Mouse (Mus musculus) G1E (cell line): Measurements from ENCODE around the gene Melk. TPM values are rescaled to one million over a fixed set of nuclear protein-coding genes. Genes with fewer than 3 reads are reported as not detected.

ENCODE experiments used
- ATAC-seq: 2 replicates; pipeline ENCODE4 v1.8.0; 2016; ENCODE audit warnings: mild to moderate bottlenecking; ENCODE audit not compliant: insufficient number of reproducible peaks, poor library complexity, low FRiP score, severe bottlenecking; ENCODE audit errors: extremely low read depth
- DNase-seq: peaks from one replicate; pipeline ENCODE4 v3.0.0; 2012; ENCODE audit warnings: low spot score
- H3K27me3 ChIP-seq: 2 replicates; pipeline ENCODE4 v1.6.1; 2012; ENCODE audit warnings: mild to moderate bottlenecking, low read length, inconsistent platforms; ENCODE audit not compliant: insufficient read depth
- H3K36me3 ChIP-seq: replicated peaks from 2 replicates; pipeline ENCODE3; 2012; ENCODE audit warnings: mild to moderate bottlenecking, inconsistent platforms
- H3K4me1 ChIP-seq: 2 replicates; pipeline ENCODE4 v1.6.1; 2012; ENCODE audit warnings: low read depth, low read length, inconsistent platforms, mixed read lengths; ENCODE audit not compliant: insufficient read depth
- H3K4me3 ChIP-seq: 2 replicates; pipeline ENCODE4 v1.5.1; 2012; ENCODE audit warnings: low read depth, mild to moderate bottlenecking, inconsistent platforms, low read length, moderate library complexity, mixed read lengths
- H3K9me3 ChIP-seq: replicated peaks from 2 replicates; pipeline ENCODE4 v1.6.1; 2012; ENCODE audit warnings: inconsistent platforms
- CTCF ChIP-seq: IDR thresholded peaks from 2 replicates; pipeline ENCODE4 v1.5.1; 2012; ENCODE audit warnings: low read depth, low read length, inconsistent platforms, mixed read lengths
- GATA1 ChIP-seq: IDR thresholded peaks from 2 replicates; pipeline ENCODE4 v1.6.1; 2012; ENCODE audit warnings: borderline replicate concordance, low read length, inconsistent platforms, mixed read lengths
- GATA2 ChIP-seq: IDR thresholded peaks from 2 replicates; pipeline ENCODE4 v1.6.1; 2012; ENCODE audit warnings: low read depth, low read length, inconsistent platforms, borderline replicate concordance
- POLR2AphosphoS5 ChIP-seq: IDR thresholded peaks from 2 replicates; pipeline ENCODE4 v1.6.1; 2012; ENCODE audit warnings: low read depth, low read length, inconsistent platforms; ENCODE audit not compliant: insufficient replicate concordance
- TAL1 ChIP-seq: conservative IDR thresholded peaks from 2 replicates; pipeline ENCODE4 v1.6.1; 2012; ENCODE audit warnings: low read depth, low read length, inconsistent platforms, mixed read lengths
- polyA plus RNA-seq: library from polyadenylated mRNA; stranded (reverse); fragments of >175 nt; gene quantifications from 2 replicates; pipeline ENCODE4 v1.2.3, GENCODE M21; 2012
- total RNA-seq, 2 experiments: library from RNA; stranded (forward) in 1 of 2; stranded (reverse) in 1 of 2; fragments of 200-1000 nt in 1 of 2; fragments of >200 nt in 1 of 2; fragmentation: Nextera tagmentation in 1 of 2; gene quantifications; 2 replicates each; pipeline ENCODE4 v1.2.3; 2014 to 2017

Melk gene
- total and polyA plus RNA-seq, 3 experiments: 1.5 to 28.8 (median 25.9) TPM

DNA sequence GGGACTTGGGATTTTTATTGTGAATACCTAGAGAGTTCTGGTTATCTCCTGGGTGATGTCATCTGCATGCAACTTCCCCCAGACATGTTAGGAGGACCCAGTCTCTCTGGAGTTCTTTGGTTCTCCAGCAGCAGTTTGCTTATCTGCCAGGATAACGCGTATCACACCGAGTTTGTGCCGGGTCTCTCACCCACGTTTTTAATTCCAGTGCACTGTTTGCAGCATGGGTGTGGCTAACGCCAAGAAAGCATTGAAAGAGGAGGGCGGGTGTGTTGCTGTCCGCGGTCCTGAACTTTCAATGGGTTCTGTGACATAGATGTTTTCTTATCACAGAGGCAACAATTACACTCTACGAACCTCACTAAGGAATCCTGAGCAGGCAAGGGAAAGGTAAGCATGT, 40.4 kb upstream of the Melk start:
- H3K27me3 ChIP-seq: no peaks in the 10 kb centered on the region
- H3K4me1 ChIP-seq: no peaks in the 10 kb centered on the region
- TF ChIP-seq TAL1 (no peak), POLR2AphosphoS5 (no peak), GATA2 (no peak), GATA1 (no peak), CTCF (no peak)
- no peak overlapping the region for H3K4me3 ChIP-seq
- DNase-seq (peak; percentile 46), ATAC-seq (no peak)
- no peaks in the 10 kb centered on the region for H3K36me3 ChIP-seq
- H3K9me3 ChIP-seq: no peaks in the 10 kb centered on the region

DNA sequence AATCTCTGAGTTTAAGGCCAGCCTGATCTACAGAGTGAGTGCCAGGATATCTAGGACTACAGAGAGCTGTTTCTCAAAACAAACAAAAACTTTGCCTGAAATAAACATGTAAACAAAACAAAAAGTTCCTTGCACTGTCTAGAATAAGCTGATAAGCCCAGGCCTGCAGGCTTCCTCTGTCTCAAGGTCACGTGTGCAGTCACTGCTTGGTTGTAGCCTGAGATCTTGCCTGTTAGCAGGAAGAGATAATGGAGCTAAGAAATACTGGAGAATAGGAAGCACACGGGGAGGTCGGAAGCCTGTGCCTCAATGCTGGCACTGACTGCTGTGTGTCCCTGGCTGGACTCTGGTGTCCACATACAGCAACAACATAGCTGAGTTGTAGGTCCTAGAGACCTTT, 35.2 kb upstream of the Melk start:
- Histone ChIP-seq H3K27me3 (peaks cover 3% of the 10 kb centered on the region; the same call in 1 of the 2 replicates), H3K4me1 (no peaks in the 10 kb centered on the region), H3K9me3 (no peaks in the 10 kb centered on the region), H3K36me3 (no peaks in the 10 kb centered on the region), H3K4me3 (no peak overlapping the region)
- no peak for ATAC-seq
- DNase-seq: no peak
- no peak for TF ChIP-seq CTCF
- TF ChIP-seq TAL1: no peak
- no peak for TF ChIP-seq POLR2AphosphoS5
- no peak for TF ChIP-seq GATA1
- no peak for TF ChIP-seq GATA2

DNA sequence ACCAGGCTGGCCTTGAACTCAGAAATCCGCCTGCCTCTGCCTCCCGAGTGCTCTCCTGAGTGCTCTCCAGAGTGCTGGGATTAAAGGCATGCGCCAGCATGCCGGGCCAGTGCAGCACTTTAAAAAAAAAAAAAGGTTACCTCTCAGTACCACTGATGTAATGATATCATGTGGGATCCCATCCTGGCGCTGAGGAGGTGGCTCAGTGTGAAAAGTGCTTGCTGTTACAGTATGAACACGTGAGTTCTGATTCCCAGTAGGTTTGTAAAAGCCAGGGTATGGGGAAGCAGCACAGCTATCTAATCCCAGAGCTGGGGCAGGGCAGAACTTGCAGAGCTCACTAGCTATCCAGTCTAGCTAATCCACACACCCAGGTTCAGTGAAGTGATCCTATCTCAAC, 33.2 kb upstream of the Melk start:
- DNase-seq (no peak), ATAC-seq (no peak)
- Histone ChIP-seq H3K4me1 (no peaks in the 10 kb centered on the region), H3K27me3 (peaks cover 3% of the 10 kb centered on the region; the same call in 1 of the 2 replicates), H3K9me3 (no peaks in the 10 kb centered on the region), H3K36me3 (no peaks in the 10 kb centered on the region), H3K4me3 (no peak overlapping the region)
- TF ChIP-seq TAL1 (no peak), CTCF (no peak), POLR2AphosphoS5 (no peak)

DNA sequence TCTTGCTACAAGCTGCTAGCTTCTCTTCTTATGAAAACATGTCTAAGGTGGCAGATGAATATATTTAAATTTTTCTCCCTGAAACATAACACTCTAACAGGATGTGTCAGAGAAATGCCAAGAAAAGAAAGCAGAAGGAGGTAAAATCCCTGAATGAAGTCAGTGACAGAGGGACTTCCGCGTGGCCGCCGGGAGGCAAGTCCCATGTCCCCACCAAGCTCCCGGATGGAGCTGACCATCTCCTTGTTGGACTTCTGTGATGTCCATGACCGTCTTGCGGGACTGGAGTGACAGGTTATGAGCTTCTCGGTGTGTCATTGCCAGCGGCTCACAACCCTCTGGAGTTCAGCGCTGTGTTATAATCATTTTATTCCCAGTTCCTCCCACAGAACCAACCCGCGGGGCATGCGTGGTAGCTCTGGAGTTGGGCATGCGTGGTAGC, 31.3 kb upstream of the Melk start:
- DNase-seq (no peak), ATAC-seq (no peak)
- no peaks in the 10 kb centered on the region for H3K4me1 ChIP-seq
- H3K9me3 ChIP-seq: no peaks in the 10 kb centered on the region
- H3K27me3 ChIP-seq: peaks cover 3% of the 10 kb centered on the region; the same call in 1 of the 2 replicates
- TF ChIP-seq TAL1 (no peak), GATA2 (no peak), GATA1 (no peak), POLR2AphosphoS5 (no peak), CTCF (no peak)
- H3K4me3 ChIP-seq: no peak overlapping the region
- H3K36me3 ChIP-seq: no peaks in the 10 kb centered on the region

DNA sequence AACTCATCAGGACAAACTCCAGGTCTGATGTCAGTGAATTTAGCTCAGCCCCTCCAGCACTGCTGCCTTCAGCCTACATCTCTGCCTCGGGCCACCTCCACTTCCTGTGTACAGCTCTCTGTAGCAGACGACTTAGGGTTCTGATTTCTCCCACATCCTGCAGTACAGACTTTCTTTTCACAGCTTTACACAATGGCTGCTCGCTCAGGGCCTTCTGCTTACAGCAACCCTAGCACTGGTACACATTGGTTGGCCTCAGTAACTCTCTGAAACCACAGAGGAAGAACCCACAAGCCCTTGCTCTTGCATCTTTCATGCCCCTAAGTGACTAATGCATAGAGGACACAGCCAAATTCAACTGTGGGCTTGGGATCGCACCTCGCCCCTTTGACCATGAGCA, 29.5 kb upstream of the Melk start:
- H3K4me1 ChIP-seq: no peaks in the 10 kb centered on the region
- H3K4me3 ChIP-seq: no peak overlapping the region
- H3K9me3 ChIP-seq: no peaks in the 10 kb centered on the region
- ATAC-seq (no peak), DNase-seq (no peak)
- TF ChIP-seq GATA1: no peak
- no peak for TF ChIP-seq TAL1
- no peak for TF ChIP-seq GATA2
- no peaks in the 10 kb centered on the region for H3K27me3 ChIP-seq
- no peaks in the 10 kb centered on the region for H3K36me3 ChIP-seq

DNA sequence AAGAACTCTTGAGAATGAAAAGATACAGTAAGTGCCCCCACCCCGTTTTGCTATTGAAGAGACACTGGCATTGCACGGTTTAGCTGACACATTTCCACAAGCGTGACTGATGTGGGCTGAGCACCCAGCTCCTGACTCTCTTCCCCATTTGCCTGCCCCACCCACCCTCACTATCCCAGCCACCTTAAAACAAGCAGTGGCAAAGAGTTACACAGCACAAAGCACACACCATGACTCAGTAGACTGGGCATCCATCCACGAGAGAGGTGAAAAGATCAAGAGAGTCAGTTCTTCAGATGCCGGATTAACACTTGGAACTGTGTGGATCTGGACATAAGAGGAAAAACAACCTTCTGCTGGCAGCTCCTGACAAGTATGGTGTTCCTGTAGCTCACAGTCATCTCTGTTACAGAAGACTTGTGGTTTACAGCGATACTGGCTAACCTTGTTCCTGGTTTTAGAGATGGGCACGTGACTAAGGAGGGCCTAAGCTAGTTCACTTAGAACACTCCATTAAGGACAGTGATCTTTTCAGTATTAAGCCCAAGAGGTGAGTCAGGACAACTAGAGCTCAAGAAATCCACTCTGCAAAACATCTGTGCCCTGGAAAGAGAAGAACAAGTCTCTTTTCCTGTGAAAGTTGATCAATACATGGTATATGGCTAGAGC, 18.9 kb upstream of the Melk start:
- no peak for DNase-seq
- H3K9me3 ChIP-seq: no peaks in the 10 kb centered on the region
- H3K4me3 ChIP-seq: no peak overlapping the region
- TF ChIP-seq POLR2AphosphoS5 (no peak), CTCF (no peak), TAL1 (no peak)
- 0 out of 2 replicates have a peak, but pooled peaks cover 2% of the 10 kb centered on the region for H3K4me1 ChIP-seq
- ATAC-seq: no peak
- no peaks in the 10 kb centered on the region for H3K27me3 ChIP-seq
- H3K36me3 ChIP-seq: no peaks in the 10 kb centered on the region

DNA sequence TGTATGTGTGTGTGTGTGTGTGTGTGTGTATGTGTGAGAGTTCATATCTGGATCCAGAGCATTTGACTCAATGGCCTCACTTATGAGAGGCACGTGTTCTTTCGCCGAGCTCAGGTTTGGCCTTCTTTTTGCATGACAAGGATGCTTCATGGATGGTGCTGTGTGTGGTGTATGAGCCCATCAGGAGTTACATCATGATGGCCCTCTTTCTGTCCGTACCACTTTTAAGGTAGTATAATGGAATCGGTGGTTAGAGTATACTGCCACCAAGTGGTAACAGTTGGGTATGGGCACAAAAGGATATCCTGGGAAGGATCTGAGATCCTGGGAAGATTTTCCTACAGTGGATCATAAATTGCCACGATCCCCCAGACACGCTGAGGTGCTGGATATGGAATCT, 8.1 kb upstream of the Melk start:
- TF ChIP-seq CTCF: peak; percentile 29
- TF ChIP-seq TAL1: no peak
- Histone ChIP-seq H3K36me3 (no peaks in the 10 kb centered on the region), H3K4me3 (no peak overlapping the region), H3K9me3 (no peaks in the 10 kb centered on the region), H3K4me1 (no peaks in the 10 kb centered on the region), H3K27me3 (peaks cover 14% of the 10 kb centered on the region; the same call in 1 of the 2 replicates)
- DNase-seq: peak; percentile 14
- no peak for ATAC-seq
